Mouse (Mus musculus): ENCODE measurements around the gene Lpar6. TPM values are rescaled to one million over a fixed set of nuclear protein-coding genes. Genes with fewer than 3 reads are reported as not detected.

Gene Lpar6
- polyA plus RNA-seq, 1 experiment = 10.0 TPM

DNA sequence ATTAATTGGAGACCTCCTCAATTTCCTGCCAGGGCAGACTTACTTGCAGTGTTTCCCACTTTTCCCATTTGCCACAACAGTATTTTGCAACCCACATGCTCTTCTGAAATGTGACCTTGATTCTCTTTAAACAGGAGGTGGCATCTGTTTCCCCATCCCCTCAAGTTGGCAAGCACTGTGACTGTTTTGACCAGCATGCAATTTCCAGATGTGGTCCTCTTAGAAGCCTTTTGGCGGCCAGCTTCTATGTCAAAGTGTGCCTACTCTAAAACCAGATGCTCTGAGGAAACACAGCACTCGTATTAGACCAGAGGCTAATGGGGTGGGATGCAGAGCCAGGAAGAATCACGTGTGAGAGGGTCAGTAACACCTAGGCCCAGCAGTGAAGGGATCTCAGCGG lies 20.5 kb downstream of the Lpar6 start:
- TF ChIP-seq POLR2A (IDR thresholded peaks at IDR 0.05; ENCODE audit: borderline replicate concordance, control insufficient read depth, low read depth, low read length) (no peak), CTCF (IDR thresholded peaks at IDR 0.05; ENCODE audit: control insufficient read depth, insufficient read depth, low read length) (no peak)
- Histone ChIP-seq H3K4me3 (replicated peaks; ENCODE audit: control insufficient read depth, low read depth, low read length) (no peak overlapping the region), H3K27ac (ENCODE audit: control insufficient read depth, insufficient read depth, low read depth, low read length, poor library complexity) (no peak overlapping the region), H3K4me1 (ENCODE audit: control insufficient read depth, insufficient read depth, low read length) (no peaks in the 10 kb centered on the region; the same call in 1 of the 2 replicates)
- 63% methylated on average over 4 of the region's 4 CpGs for WGBS

DNA sequence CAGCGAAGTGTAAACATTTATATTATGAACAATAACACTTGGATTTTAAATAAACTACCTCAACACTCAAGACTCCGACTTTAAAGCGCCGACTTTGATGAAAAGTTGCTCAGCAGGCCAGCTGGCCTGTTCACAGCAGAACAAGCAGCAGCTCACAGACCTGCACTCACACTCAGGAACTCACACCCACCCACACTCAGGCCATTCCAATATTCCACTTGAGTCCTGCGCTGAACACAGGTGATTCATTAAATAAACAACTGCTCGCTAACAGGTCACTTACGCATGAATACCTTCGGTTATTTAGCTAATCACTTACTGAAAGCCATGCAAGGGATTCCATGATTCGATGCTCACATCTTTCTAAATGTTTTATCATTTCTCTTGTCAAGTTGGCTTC lies 24.5 kb downstream of the Lpar6 start:
- TF ChIP-seq POLR2A (IDR thresholded peaks at IDR 0.05; ENCODE audit: borderline replicate concordance, control insufficient read depth, low read depth, low read length) (no peak), CTCF (IDR thresholded peaks at IDR 0.05; ENCODE audit: control insufficient read depth, insufficient read depth, low read length) (no peak)
- Histone ChIP-seq H3K4me1 (ENCODE audit: control insufficient read depth, insufficient read depth, low read length) (no peaks in the 10 kb centered on the region; the same call in 1 of the 2 replicates), H3K27ac (ENCODE audit: control insufficient read depth, insufficient read depth, low read depth, low read length, poor library complexity) (no peak overlapping the region), H3K4me3 (replicated peaks; ENCODE audit: control insufficient read depth, low read depth, low read length) (no peak overlapping the region)
- WGBS = 95% methylated on average over 9 of the region's 9 CpGs

DNA sequence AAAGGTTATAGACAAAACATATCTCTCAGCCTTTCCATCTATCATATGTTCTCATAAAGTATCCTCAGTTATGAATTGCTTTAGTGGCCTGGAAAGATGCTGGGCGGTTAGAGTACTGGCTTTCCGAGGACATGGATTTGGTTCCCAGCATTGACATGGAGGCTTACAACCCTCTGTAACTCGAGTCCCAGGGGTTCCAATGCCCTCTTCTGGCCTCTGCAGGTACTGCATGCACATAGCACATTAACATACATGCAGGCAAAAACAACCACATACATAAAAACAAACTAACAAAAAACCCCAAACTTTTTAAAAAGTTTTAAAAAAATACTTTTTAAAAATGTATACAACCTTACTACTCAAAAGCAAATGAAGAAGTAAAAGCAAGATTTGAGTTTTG lies 28.5 kb downstream of the Lpar6 start:
- Histone ChIP-seq H3K27ac (ENCODE audit: control insufficient read depth, insufficient read depth, low read depth, low read length, poor library complexity) (no peak overlapping the region), H3K4me3 (replicated peaks; ENCODE audit: control insufficient read depth, low read depth, low read length) (no peak overlapping the region), H3K4me1 (ENCODE audit: control insufficient read depth, insufficient read depth, low read length) (no peaks in the 10 kb centered on the region)
- peak; percentile 43; the same call in 1 of the 2 replicates for TF ChIP-seq CTCF (IDR thresholded peaks at IDR 0.05; ENCODE audit: control insufficient read depth, insufficient read depth, low read length)
- no peak for TF ChIP-seq POLR2A (IDR thresholded peaks at IDR 0.05; ENCODE audit: borderline replicate concordance, control insufficient read depth, low read depth, low read length)
- 90% methylated on average over 3 of the region's 3 CpGs for WGBS

DNA sequence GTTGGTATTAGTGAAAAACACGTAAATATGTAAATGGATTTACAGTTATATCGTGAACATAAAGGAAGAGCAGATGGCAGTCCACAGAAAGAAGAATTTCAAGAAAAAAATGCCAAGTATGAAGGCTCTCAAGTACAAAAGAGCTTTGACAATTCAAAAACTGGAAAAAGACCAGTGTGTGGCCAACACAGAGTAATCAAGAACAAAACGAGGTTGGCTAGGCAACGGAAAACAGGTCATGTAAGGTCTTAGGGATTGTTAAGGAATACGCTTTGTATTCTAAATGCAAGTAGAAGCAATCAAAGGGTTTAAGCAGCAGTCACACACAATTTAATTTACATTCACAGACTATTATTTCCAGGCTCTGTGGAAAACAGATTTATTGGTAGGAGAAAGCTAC lies 34.1 kb downstream of the Lpar6 start:
- no peaks in the 10 kb centered on the region for H3K4me1 ChIP-seq (ENCODE audit: control insufficient read depth, insufficient read depth, low read length)
- 90% methylated on average over 5 of the region's 5 CpGs for WGBS
- H3K4me3 ChIP-seq (replicated peaks; ENCODE audit: control insufficient read depth, low read depth, low read length) = no peak overlapping the region

DNA sequence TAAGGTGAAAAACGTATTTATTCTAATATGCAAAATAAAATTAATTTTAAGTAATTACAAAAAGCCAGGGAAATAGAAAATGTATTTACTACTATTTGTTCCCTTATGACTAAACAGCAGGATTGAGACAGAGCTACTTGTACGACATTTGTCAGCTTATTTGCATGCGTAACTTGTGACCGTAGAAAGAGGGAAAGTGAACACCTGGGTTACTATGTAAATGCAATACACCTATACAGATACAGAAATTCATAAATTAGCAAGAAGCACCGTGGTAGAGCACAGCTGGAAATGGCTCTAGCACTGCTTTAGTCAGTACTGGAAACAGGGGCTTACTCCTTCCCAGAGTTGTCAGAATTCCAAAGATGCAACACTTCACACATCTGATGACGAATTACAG lies 41.4 kb downstream of the Lpar6 start:
- 91% methylated on average over 6 of the region's 6 CpGs for WGBS
- H3K4me1 ChIP-seq (ENCODE audit: control insufficient read depth, insufficient read depth, low read length) = no peaks in the 10 kb centered on the region
- no peak overlapping the region for H3K4me3 ChIP-seq (replicated peaks; ENCODE audit: control insufficient read depth, low read depth, low read length)
- no peak overlapping the region for H3K27ac ChIP-seq (ENCODE audit: control insufficient read depth, insufficient read depth, low read depth, low read length, poor library complexity)
- TF ChIP-seq POLR2A (IDR thresholded peaks at IDR 0.05; ENCODE audit: borderline replicate concordance, control insufficient read depth, low read depth, low read length) (no peak), CTCF (IDR thresholded peaks at IDR 0.05; ENCODE audit: control insufficient read depth, insufficient read depth, low read length) (no peak)

More for the DNA sequence above, 34.1 kb downstream of the Lpar6 start:
- no peak for TF ChIP-seq CTCF (IDR thresholded peaks at IDR 0.05; ENCODE audit: control insufficient read depth, insufficient read depth, low read length)
- no peak for TF ChIP-seq POLR2A (IDR thresholded peaks at IDR 0.05; ENCODE audit: borderline replicate concordance, control insufficient read depth, low read depth, low read length)
- no peak overlapping the region for H3K27ac ChIP-seq (ENCODE audit: control insufficient read depth, insufficient read depth, low read depth, low read length, poor library complexity)

DNA sequence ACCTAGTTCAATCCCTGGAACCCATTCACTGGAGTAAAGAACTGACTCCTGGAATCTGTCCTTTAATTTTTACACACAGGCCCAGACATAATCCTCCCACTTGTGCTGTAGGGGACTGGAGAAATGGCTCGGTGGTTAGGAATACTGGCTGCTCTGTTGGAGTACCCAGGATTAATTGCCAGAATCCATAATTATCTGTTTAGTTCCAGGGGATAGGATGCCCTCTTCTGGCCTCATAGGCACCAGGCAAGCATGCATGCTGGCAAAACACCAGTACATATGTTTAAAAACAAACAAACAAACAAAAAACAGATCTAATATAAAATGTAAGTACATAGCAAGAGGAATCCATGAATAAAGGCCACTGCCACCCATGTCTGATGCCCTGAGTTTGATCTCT lies 43.3 kb downstream of the Lpar6 start:
- TF ChIP-seq POLR2A (IDR thresholded peaks at IDR 0.05; ENCODE audit: borderline replicate concordance, control insufficient read depth, low read depth, low read length) = no peak
- TF ChIP-seq CTCF (IDR thresholded peaks at IDR 0.05; ENCODE audit: control insufficient read depth, insufficient read depth, low read length) = no peak
- Histone ChIP-seq H3K27ac (ENCODE audit: control insufficient read depth, insufficient read depth, low read depth, low read length, poor library complexity) (no peak overlapping the region), H3K4me3 (replicated peaks; ENCODE audit: control insufficient read depth, low read depth, low read length) (no peak overlapping the region), H3K4me1 (ENCODE audit: control insufficient read depth, insufficient read depth, low read length) (no peaks in the 10 kb centered on the region)
- 67% methylated on average over 1 of the region's 1 CpGs for WGBS

DNA sequence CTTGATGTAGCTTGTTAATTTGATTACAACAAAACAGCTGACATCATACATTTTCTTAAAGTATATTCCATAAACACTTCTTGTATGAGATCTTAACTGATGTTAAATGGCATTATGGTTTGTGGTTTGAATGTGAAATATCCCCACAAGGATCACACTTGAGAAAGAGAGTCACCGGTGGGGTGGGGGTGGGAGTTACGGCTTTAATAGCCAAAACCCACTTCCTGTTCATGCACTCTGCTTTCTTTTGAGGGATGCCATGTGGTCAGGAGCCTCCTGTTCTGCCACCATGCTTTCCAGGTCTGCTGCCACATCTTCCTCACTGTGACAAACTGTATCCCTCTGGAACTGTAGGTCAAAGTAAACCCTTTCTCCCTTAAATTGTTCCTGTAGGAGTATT lies 52.2 kb downstream of the Lpar6 start:
- no peak overlapping the region for H3K27ac ChIP-seq (ENCODE audit: control insufficient read depth, insufficient read depth, low read depth, low read length, poor library complexity)
- no peaks in the 10 kb centered on the region; the same call in 1 of the 2 replicates for H3K4me1 ChIP-seq (ENCODE audit: control insufficient read depth, insufficient read depth, low read length)
- H3K4me3 ChIP-seq (replicated peaks; ENCODE audit: control insufficient read depth, low read depth, low read length) = no peak overlapping the region
- 21% methylated on average over 2 of the region's 2 CpGs for WGBS
- TF ChIP-seq CTCF (IDR thresholded peaks at IDR 0.05; ENCODE audit: control insufficient read depth, insufficient read depth, low read length) (no peak), POLR2A (IDR thresholded peaks at IDR 0.05; ENCODE audit: borderline replicate concordance, control insufficient read depth, low read depth, low read length) (no peak)

DNA sequence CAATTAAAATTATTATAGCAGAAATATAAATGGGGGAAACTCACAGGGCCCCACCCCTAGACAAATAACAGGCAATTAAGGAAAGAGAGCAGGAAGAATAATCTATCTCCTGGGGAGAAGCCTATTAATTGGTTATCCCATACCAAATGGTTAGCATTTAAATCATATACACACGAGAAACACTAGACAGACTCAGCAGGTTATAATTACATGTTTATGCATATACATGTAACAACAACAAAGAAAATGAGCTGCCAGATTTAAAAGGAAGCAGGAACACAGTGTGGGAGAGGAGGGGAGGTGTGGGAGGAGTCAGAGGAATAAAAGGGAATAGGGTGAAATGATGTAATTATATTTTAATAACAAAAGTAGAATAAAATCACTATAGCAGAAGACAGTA lies 54.7 kb downstream of the Lpar6 start:
- Histone ChIP-seq H3K4me3 (replicated peaks; ENCODE audit: control insufficient read depth, low read depth, low read length) (no peak overlapping the region), H3K4me1 (ENCODE audit: control insufficient read depth, insufficient read depth, low read length) (no peaks in the 10 kb centered on the region; the same call in 1 of the 2 replicates), H3K27ac (ENCODE audit: control insufficient read depth, insufficient read depth, low read depth, low read length, poor library complexity) (no peak overlapping the region)
- no peak for TF ChIP-seq CTCF (IDR thresholded peaks at IDR 0.05; ENCODE audit: control insufficient read depth, insufficient read depth, low read length)
- TF ChIP-seq POLR2A (IDR thresholded peaks at IDR 0.05; ENCODE audit: borderline replicate concordance, control insufficient read depth, low read depth, low read length) = no peak
- WGBS = 88% methylated on average over 1 of the region's 1 CpGs

Other genes with a start within 250 kb of the Lpar6 start
- 40.4 and 62.2 TPM in 2 replicates for gene Cysltr2, start 188.8 kb upstream of the Lpar6 start, polyA plus RNA-seq (2011; ENCODE audit: insufficient read depth, insufficient read length, low replicate concordance, missing spikeins)
- 11.1 and 18.3 TPM in 2 replicates for gene Rcbtb2, start 114.9 kb upstream of the Lpar6 start, polyA plus RNA-seq (2011; ENCODE audit: insufficient read depth, insufficient read length, low replicate concordance, missing spikeins)
- gene Rb1, start 87.9 kb downstream of the Lpar6 start, polyA plus RNA-seq (2011; ENCODE audit: insufficient read depth, insufficient read length, low replicate concordance, missing spikeins) = 21.3 and 27.0 TPM in 2 replicates
- 138 and 235 TPM in 2 replicates for gene Itm2b, start 147.4 kb downstream of the Lpar6 start, polyA plus RNA-seq (2011; ENCODE audit: insufficient read depth, insufficient read length, low replicate concordance, missing spikeins)

Measured in bone marrow, adult 2 months (tissue).